Mouse (Mus musculus): ENCODE results near the gene Elf3.

DNA sequence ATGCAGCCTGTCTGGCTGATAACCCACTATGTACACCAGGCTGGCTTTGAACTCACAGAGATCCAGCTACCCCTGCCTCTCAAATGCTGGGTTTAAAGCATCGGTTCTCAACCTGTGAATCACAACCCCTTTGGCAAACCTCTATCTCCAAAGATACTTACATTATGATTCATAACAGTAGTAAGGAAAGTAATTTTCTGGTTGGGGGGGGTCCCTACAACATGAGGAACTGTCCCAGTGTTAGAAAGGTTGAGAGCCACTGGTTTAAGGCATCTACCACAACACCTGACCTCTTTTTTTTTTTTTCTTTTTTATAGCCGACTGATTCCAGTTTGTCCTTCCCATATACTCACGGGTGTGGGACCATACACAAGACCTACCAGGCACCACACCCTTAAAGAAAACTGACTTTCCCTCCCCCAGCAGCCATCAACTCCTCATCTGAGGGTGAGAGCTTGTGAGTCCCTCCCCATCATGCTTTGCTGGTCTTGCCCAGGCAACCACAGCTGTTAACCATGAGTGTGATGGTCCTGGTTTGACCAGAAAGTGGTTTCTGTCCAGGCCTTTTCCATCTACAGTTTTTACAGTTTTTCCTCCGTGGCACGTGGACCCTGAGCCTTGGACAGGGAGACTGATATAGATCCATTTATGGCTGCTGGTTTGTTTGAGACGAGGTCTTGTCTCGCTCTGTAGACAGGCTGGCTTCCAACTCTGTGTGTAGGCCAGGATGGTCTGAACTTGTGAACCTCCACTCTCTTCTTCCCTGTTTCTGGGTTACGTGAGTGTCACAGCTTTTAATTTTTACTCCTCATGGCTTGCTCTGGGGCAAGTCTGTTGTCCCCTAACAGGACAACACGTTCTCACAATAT, 44.4 kb downstream of the Elf3 start:
- TF ChIP-seq HCFC1 (IDR thresholded peaks at IDR 0.05; ENCODE audit: borderline replicate concordance, insufficient read depth, low read length) (no peak), ZNF384 (IDR thresholded peaks at IDR 0.05; ENCODE audit: low read depth, low read length) (no peak), MAFK (IDR thresholded peaks at IDR 0.05; ENCODE audit: insufficient read depth, low read depth, low read length) (no peak), ZC3H11A (IDR thresholded peaks at IDR 0.05; ENCODE audit: borderline replicate concordance, low read depth, low read length) (no peak), CHD2 (IDR thresholded peaks at IDR 0.05; ENCODE audit: low read depth, low read length) (no peak)

All from ES-E14 (cell line).